Mouse (Mus musculus) midbrain, postnatal 0 days (tissue): ENCODE measurements around the gene Ggta1. TPM values are rescaled to one million over a fixed set of nuclear protein-coding genes. Genes with fewer than 3 reads are reported as not detected.

ENCODE experiments used
- ATAC-seq: fragments of 200-750 bp; cut with Nextera tagmentation; 2 replicates; pipeline ENCODE4 v1.8.0; 2017; ENCODE audit warnings: moderate number of reproducible peaks, mild to moderate bottlenecking, moderate TSS enrichment, moderate library complexity; ENCODE audit not compliant: low FRiP score
- DNase-seq: peaks from one replicate; pipeline ENCODE4 v3.0.0-alpha.2; 2015; ENCODE audit warnings: low spot score
- H3K27ac ChIP-seq: fragments of 300-500 bp; sonication (generic); 2 replicates; pipeline ENCODE4 v1.5.1; 2014; ENCODE audit warnings: low read depth, mild to moderate bottlenecking, low read length, mixed read lengths
- H3K27me3 ChIP-seq: fragments of 300-500 bp; sonication (generic); 2 replicates; pipeline ENCODE4 v1.6.1; 2014; ENCODE audit warnings: low read length, control low read depth, mixed read lengths; ENCODE audit not compliant: insufficient read depth
- H3K36me3 ChIP-seq: fragments of 300-500 bp; sonication (generic); 2 replicates; pipeline ENCODE4 v1.6.1; 2014; ENCODE audit warnings: low read length, control low read depth, mixed read lengths; ENCODE audit not compliant: insufficient read depth
- H3K4me1 ChIP-seq: fragments of 300-500 bp; sonication (generic); 2 replicates; pipeline ENCODE4 v1.6.1; 2014; ENCODE audit warnings: mild to moderate bottlenecking, control low read depth, antibody characterized with exemption, low read length, mixed read lengths; ENCODE audit not compliant: insufficient read depth
- H3K4me2 ChIP-seq: fragments of 300-500 bp; sonication (generic); 2 replicates; pipeline ENCODE4 v1.6.1; 2014; ENCODE audit warnings: low read depth, mild to moderate bottlenecking, low read length, mixed read lengths; ENCODE audit not compliant: poor library complexity, severe bottlenecking
- H3K4me3 ChIP-seq: fragments of 300-500 bp; sonication (generic); 2 replicates; pipeline ENCODE4 v1.5.1; 2014; ENCODE audit warnings: low read depth, mild to moderate bottlenecking, low read length, moderate library complexity
- H3K9ac ChIP-seq: fragments of 300-500 bp; sonication (generic); replicated peaks from 2 replicates; pipeline ENCODE4 v1.6.1; 2014; ENCODE audit warnings: mild to moderate bottlenecking, low read length, moderate library complexity, mixed read lengths; ENCODE audit not compliant: poor library complexity, severe bottlenecking
- H3K9me3 ChIP-seq: fragments of 300-500 bp; sonication (generic); 2 replicates; pipeline ENCODE4 v1.6.1; 2016; ENCODE audit warnings: low read length, control low read depth
- CTCF ChIP-seq: IDR thresholded peaks from 2 replicates; pipeline ENCODE4 v1.5.1; 2016; ENCODE audit warnings: antibody characterized with exemption, mild to moderate bottlenecking
- WGBS: fragments of 180-500 bp; shearing (Covaris S2); extraction: QIAGEN DNeasy Blood & Tissue Kit; methylation state at CpG from one replicate; pipeline ENCODE4 v1.1.7; 2014; 5-methylcytosine and 5-hydroxymethylcytosine counted together
- polyA plus RNA-seq: library from polyadenylated mRNA; unstranded; fragments of >200 nt; fragmentation: Nextera tagmentation; extraction: Ambion mirVana; gene quantifications from 2 replicates; pipeline ENCODE4 v1.2.1, GENCODE M21; 2015
- total RNA-seq: library from RNA; depleted of rRNA; stranded (reverse); fragments of >200 nt; gene quantifications from 2 replicates; pipeline ENCODE4 v1.2.3, GENCODE M21; 2014; rRNA removed

Ggta1 gene
- total and polyA plus RNA-seq, 2 experiments from 2014 or later = 3.8 to 5.4 TPM

DNA sequence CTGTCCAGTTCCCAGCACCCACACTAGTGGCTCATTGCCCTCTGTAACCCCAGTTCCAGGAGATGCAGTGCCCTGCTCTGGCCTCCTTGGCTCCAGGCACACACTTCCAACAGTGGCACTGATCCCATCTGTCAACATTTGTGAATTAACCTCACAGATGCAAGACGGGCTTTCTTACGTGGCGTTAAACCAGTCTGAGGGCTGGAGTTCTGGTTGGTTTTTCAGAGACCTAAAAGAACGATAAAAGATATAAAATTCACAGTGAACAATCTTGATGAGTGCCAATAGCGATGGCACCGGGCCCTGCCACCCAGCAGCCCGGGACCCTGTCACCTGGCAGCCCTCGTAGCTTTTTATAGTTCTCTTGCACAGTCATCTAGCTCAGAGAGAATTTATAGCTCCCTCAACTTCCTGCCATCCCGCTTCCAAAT, 77.6 kb downstream of the Ggta1 start:
- no peaks in the 10 kb centered on the region for H3K36me3 ChIP-seq
- ATAC-seq = no peak
- TF ChIP-seq CTCF = no peak
- H3K9ac ChIP-seq = no peak overlapping the region
- H3K27ac ChIP-seq = no peak overlapping the region
- WGBS = 83% methylated on average over 9 of the region's 9 CpGs
- H3K4me3 ChIP-seq = no peak overlapping the region
- H3K4me1 ChIP-seq = no peaks in the 10 kb centered on the region
- no peak for DNase-seq
- no peaks in the 10 kb centered on the region for H3K9me3 ChIP-seq
- H3K27me3 ChIP-seq = no peaks in the 10 kb centered on the region
- H3K4me2 ChIP-seq = no peak overlapping the region

- ATAC-seq (no peak), DNase-seq (no peak)
- no peak for TF ChIP-seq CTCF
- Histone ChIP-seq H3K9me3 (no peaks in the 10 kb centered on the region), H3K27me3 (no peaks in the 10 kb centered on the region), H3K4me3 (no peak overlapping the region), H3K9ac (no peak overlapping the region), H3K36me3 (no peaks in the 10 kb centered on the region), H3K4me1 (no peaks in the 10 kb centered on the region), H3K4me2 (no peak overlapping the region), H3K27ac (no peak overlapping the region)
- 72% methylated on average over 9 of the region's 9 CpGs for WGBS
Measured at GRCm38 (mm10) chr2:35379306-35379705, 83.7 kb downstream of the Ggta1 start.

DNA sequence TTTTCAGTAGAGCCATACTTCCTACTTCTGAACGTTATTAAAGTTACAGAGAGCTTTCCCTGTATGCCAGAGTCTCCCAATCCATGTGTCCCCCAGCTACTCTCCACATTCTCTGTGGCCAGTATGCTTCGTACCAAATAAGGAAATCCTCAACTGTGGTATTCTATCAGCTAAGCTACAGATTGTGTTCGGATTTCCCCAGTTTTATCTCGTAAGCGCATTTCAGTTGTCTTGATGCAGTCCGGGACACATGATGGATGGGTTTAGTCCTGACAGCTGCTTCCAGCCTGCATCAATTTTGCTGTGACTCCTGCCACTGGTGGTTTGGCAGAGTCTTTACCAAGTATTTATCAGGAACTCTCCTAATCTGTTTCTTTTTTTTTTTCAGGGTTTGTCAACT, 85.4 kb downstream of the Ggta1 start:
- H3K4me1 ChIP-seq = no peaks in the 10 kb centered on the region
- H3K36me3 ChIP-seq = no peaks in the 10 kb centered on the region
- no peaks in the 10 kb centered on the region for H3K27me3 ChIP-seq
- H3K9me3 ChIP-seq = no peaks in the 10 kb centered on the region
- H3K9ac ChIP-seq = no peak overlapping the region
- H3K4me2 ChIP-seq = no peak overlapping the region
- H3K4me3 ChIP-seq = no peak overlapping the region
- no peak overlapping the region for H3K27ac ChIP-seq
- DNase-seq = no peak
- no peak for TF ChIP-seq CTCF
- no peak for ATAC-seq
- WGBS = 75% methylated on average over 6 of the region's 6 CpGs

DNA sequence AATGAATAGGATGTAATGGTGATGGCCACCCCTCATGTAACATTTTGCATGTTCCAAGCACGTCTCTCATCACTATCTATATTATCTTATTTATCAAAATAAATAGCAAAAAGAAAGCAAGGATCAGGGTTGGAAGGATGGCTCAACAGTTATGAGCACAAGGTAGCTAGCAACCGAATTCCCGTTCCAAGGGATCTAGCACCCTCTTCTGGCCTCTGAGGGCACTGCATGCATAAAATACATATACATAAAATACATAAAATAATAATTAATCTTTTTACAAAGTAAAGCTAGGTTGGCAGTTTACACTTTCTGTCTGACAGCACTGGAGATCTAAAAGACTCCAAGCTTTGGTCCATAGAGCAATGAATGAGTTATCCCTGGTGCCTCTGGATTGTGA, 90.0 kb downstream of the Ggta1 start:
- no peak for ATAC-seq
- 10% methylated on average over 3 of the region's 3 CpGs for WGBS
- peak; percentile 55 for DNase-seq
- Histone ChIP-seq H3K27ac (no peak overlapping the region), H3K36me3 (no peaks in the 10 kb centered on the region), H3K4me1 (no peaks in the 10 kb centered on the region), H3K9ac (no peak overlapping the region), H3K27me3 (no peaks in the 10 kb centered on the region), H3K4me3 (no peak overlapping the region), H3K4me2 (no peak overlapping the region), H3K9me3 (no peaks in the 10 kb centered on the region)
- peak; percentile 82 for TF ChIP-seq CTCF

DNA sequence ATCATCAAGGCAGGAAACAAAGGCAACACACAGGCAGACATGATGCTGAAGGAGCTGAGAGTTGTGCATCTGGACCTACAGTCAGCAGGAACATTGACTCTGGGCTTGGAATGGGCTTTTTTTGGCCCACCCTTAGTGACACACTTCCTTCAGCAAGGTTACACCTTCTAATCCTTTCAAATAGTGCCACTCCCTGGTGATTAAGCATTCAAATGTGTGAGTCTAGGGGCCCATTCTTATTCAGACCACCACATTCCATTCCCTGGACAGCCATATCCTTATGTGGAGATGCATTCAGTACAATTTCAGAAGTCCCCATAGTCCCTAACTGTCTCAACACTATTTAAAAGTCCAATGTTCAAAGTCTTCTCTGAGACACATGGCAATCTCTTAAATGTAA, 92.3 kb downstream of the Ggta1 start:
- H3K4me1 ChIP-seq = no peaks in the 10 kb centered on the region
- H3K9me3 ChIP-seq = no peaks in the 10 kb centered on the region
- DNase-seq = no peak
- TF ChIP-seq CTCF = no peak
- no peak overlapping the region for H3K4me2 ChIP-seq
- no peak overlapping the region for H3K4me3 ChIP-seq
- H3K27me3 ChIP-seq = no peaks in the 10 kb centered on the region
- no peaks in the 10 kb centered on the region for H3K36me3 ChIP-seq
- no peak overlapping the region for H3K9ac ChIP-seq
- no peak overlapping the region for H3K27ac ChIP-seq
- no peak for ATAC-seq

DNA sequence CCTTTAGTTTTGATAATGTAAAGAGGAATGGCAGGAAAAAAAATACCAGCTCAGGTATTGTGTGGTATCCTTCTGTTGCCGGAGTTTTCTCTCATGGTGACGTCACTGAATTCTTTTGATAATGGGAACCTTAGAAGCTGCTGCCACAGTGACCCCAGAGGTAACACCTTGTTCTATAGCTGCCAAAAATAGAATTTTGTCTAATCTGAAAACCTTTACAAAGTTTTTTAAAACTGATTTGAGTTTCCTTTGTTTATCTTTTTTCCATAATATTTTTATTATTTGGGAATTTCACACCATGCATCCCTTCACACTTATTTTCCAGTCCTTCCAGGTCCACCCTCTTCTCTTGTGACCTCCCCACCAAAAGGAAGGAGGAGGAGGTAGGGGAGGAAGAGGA, 95.4 kb downstream of the Ggta1 start, which contains the start of gene 4930568D16Rik:
Gene 4930568D16Rik (minus strand): TSS at position 101 of the 400 bp plus-strand sequence.
- Histone ChIP-seq H3K4me3 (no peak within 1 kb of the TSS), H3K36me3 (no peaks in the 10 kb centered on the region), H3K9ac (no peak within 1 kb of the TSS), H3K27ac (no peak within 1 kb of the TSS), H3K9me3 (0 out of 2 replicates have a peak, but pooled peaks cover 2% of the 10 kb centered on the region), H3K4me1 (no peaks in the 10 kb centered on the region), H3K27me3 (no peaks in the 10 kb centered on the region), H3K4me2 (no peak within 1 kb of the TSS)
- 70% methylated on average over 2 of the region's 2 CpGs for WGBS
- ATAC-seq = no peak
- DNase-seq = no peak
- no peak for TF ChIP-seq CTCF

Other genes starting within 250 kb of the Ggta1 start
- 23.4 and 39.1 TPM in 2 replicates for gene Gsn, start 206.9 kb downstream of the Ggta1 start, total RNA-seq
- 26.2 and 28.5 TPM in 2 replicates for gene Gsn, start 206.9 kb downstream of the Ggta1 start, polyA plus RNA-seq
- 21.9 and 24.9 TPM in 2 replicates for gene Stom, start 126.3 kb downstream of the Ggta1 start, total RNA-seq
- 23.1 and 23.3 TPM in 2 replicates for gene Stom, start 126.3 kb downstream of the Ggta1 start, polyA plus RNA-seq
- not detected in 2 replicates for gene 4930568D16Rik, start 95.5 kb downstream of the Ggta1 start, total RNA-seq
- not detected in 2 replicates for gene 4930568D16Rik, start 95.5 kb downstream of the Ggta1 start, polyA plus RNA-seq
- gene 4930402F06Rik, start 66.1 kb downstream of the Ggta1 start, total RNA-seq = not detected in 2 replicates
- gene 4930402F06Rik, start 66.1 kb downstream of the Ggta1 start, polyA plus RNA-seq = not detected in 2 replicates
- gene Dab2ip, start 95.0 kb upstream of the Ggta1 start, total RNA-seq = 161 and 175 TPM in 2 replicates
- 71.5 and 73.3 TPM in 2 replicates for gene Dab2ip, start 95.0 kb upstream of the Ggta1 start, polyA plus RNA-seq